Mouse (Mus musculus): ENCODE measurements around the gene Gm6525. TPM values are rescaled to one million over a fixed set of nuclear protein-coding genes. Genes with fewer than 3 reads are reported as not detected.

Gm6525 gene
- total RNA-seq (2021): not detected
- long read RNA-seq, experiment 1: 0 reads
- long read RNA-seq, experiment 2, partial matches to known transcripts: 0 of 3 reads
- long read RNA-seq, experiment 2, other reads (novel, unspliced or antisense): 0 of 3 reads

- no peak for DNase-seq (ENCODE audit: low spot score in 2 of 2)
Observed at GRCm38 (mm10) chr3:84173581-84174154, at the start of gene Gm6525. Gene Gm6525, plus strand, starts transcription at chr3:84174104.

- DNase-seq (ENCODE audit: low spot score in 2 of 2): no peak
Observed at GRCm38 (mm10) chr3:84125704-84126289, 48.1 kb upstream of the Gm6525 start.

GRCm38 (mm10) chr3:84126721-84127120 is 47.2 kb upstream of the Gm6525 start:
- DNase-seq (ENCODE audit: low spot score in 2 of 2): no peak

- DNase-seq (ENCODE audit: low spot score in 2 of 2): no peak
Observed at GRCm38 (mm10) chr3:84127431-84127830, 46.5 kb upstream of the Gm6525 start.

- no peak for DNase-seq (ENCODE audit: low spot score in 2 of 2)
Observed at GRCm38 (mm10) chr3:84128871-84129870, 44.7 kb upstream of the Gm6525 start.

- no peak for DNase-seq (ENCODE audit: low spot score in 2 of 2)
Observed at GRCm38 (mm10) chr3:84130776-84131175, 43.1 kb upstream of the Gm6525 start.

- no peak for DNase-seq (ENCODE audit: low spot score in 2 of 2)
Observed at GRCm38 (mm10) chr3:84131369-84131768, 42.5 kb upstream of the Gm6525 start.

GRCm38 (mm10) chr3:84135387-84135786 is 38.5 kb upstream of the Gm6525 start:
- no peak for DNase-seq (ENCODE audit: low spot score in 2 of 2)

GRCm38 (mm10) chr3:84135933-84136332 is 38.0 kb upstream of the Gm6525 start:
- no peak for DNase-seq (ENCODE audit: low spot score in 2 of 2)

GRCm38 (mm10) chr3:84136509-84136908 is 37.4 kb upstream of the Gm6525 start:
- no peak for DNase-seq (ENCODE audit: low spot score in 2 of 2)

GRCm38 (mm10) chr3:84140947-84141346 is 33.0 kb upstream of the Gm6525 start:
- no peak for DNase-seq (ENCODE audit: low spot score in 2 of 2)

GRCm38 (mm10) chr3:84149831-84150230 is 24.1 kb upstream of the Gm6525 start:
- DNase-seq (ENCODE audit: low spot score in 2 of 2): no peak

- no peak for DNase-seq (ENCODE audit: low spot score in 2 of 2)
Observed at GRCm38 (mm10) chr3:84154721-84155141, 19.2 kb upstream of the Gm6525 start.

GRCm38 (mm10) chr3:84155146-84155545 is 18.8 kb upstream of the Gm6525 start:
- no peak for DNase-seq (ENCODE audit: low spot score in 2 of 2)

GRCm38 (mm10) chr3:84155558-84156006 is 18.3 kb upstream of the Gm6525 start, which contains the start of gene Mnd1:
Gene Mnd1, minus strand, starts transcription at chr3:84155786.
- peak; percentile 95 to 96 for DNase-seq (ENCODE audit: low spot score in 2 of 2)

GRCm38 (mm10) chr3:84156105-84156504 is 17.8 kb upstream of the Gm6525 start:
- no peak for DNase-seq (ENCODE audit: low spot score in 2 of 2)

GRCm38 (mm10) chr3:84157011-84157410 is 16.9 kb upstream of the Gm6525 start:
- DNase-seq (ENCODE audit: low spot score in 2 of 2): no peak

- DNase-seq (ENCODE audit: low spot score in 2 of 2): no peak
Observed at GRCm38 (mm10) chr3:84157559-84158350, 16.1 kb upstream of the Gm6525 start.

- DNase-seq (ENCODE audit: low spot score in 2 of 2): no peak
Observed at GRCm38 (mm10) chr3:84165391-84165790, 8.5 kb upstream of the Gm6525 start.

GRCm38 (mm10) chr3:84166073-84166472 is 7.8 kb upstream of the Gm6525 start:
- no peak for DNase-seq (ENCODE audit: low spot score in 2 of 2)

- DNase-seq (ENCODE audit: low spot score in 2 of 2): no peak
Observed at GRCm38 (mm10) chr3:84168943-84169342, 5.0 kb upstream of the Gm6525 start.

Data from left cerebral cortex, adult 18-20 months (tissue).